Mouse (Mus musculus): ENCODE measurements at regions not wholly inside any gene's neighbourhood (a gene's known extent, or its start where the extent isn't known, plus 50 kb on each side); places are given as distances from the start of the nearest gene placed in this dataset.

GRCm38 (mm10) chr11:89841853-89842252 is 64.4 kb upstream of the Ankfn1 start:
- no peak overlapping the region for H3K4me3 ChIP-seq (replicated peaks in 1 of 3; ENCODE audit: low read depth in 2 of 3, low read length in 2 of 3, poor library complexity in 1 of 3)
- no peaks in the 10 kb centered on the region for H3K79me2 ChIP-seq (replicated peaks; ENCODE audit: control insufficient read depth, extremely low read depth, insufficient read depth, poor library complexity, severe bottlenecking)
- H3K4me1 ChIP-seq (ENCODE audit: control insufficient read depth in 1 of 2, insufficient read depth in 2 of 2): no peaks in the 10 kb centered on the region
- no peak for TF ChIP-seq GABPA (IDR thresholded peaks at IDR 0.05; ENCODE audit: insufficient replicate concordance, low read depth, low read length)
- no peak for TF ChIP-seq CHD2 (IDR thresholded peaks at IDR 0.05; ENCODE audit: low read length)
- no peak for TF ChIP-seq MAFK (IDR thresholded peaks at IDR 0.05; ENCODE audit: insufficient replicate concordance, low read length)
- TF ChIP-seq TBP (conservative IDR thresholded peaks at IDR 0.05; ENCODE audit: low read depth, low read length): no peak
- no peak for TF ChIP-seq ETS1 (conservative IDR thresholded peaks at IDR 0.05; ENCODE audit: low read depth, low read length)
- TF ChIP-seq CHD1 (IDR thresholded peaks at IDR 0.05; ENCODE audit: low read depth, low read length): no peak
- TF ChIP-seq MXI1 (IDR thresholded peaks at IDR 0.05; ENCODE audit: low read depth, low read length): no peak
- TF ChIP-seq NELFE (IDR thresholded peaks at IDR 0.05; ENCODE audit: low read depth, low read length): no peak
- TF ChIP-seq USF1 (IDR thresholded peaks at IDR 0.05; ENCODE audit: low read depth, low read length): no peak
- TF ChIP-seq MAZ (IDR thresholded peaks at IDR 0.05; ENCODE audit: low read depth, low read length): no peak
- no peak for TF ChIP-seq MAX (IDR thresholded peaks at IDR 0.05; ENCODE audit: low read length)
- TF ChIP-seq ZKSCAN1 (IDR thresholded peaks at IDR 0.05; ENCODE audit: borderline replicate concordance, low read depth, low read length): no peak
- no peak for TF ChIP-seq CTCF (conservative IDR thresholded peaks at IDR 0.05 in 1 of 2, IDR thresholded peaks at IDR 0.05 in 1 of 2; ENCODE audit: low read depth in 2 of 2, low read length in 2 of 2)
- no peak for TF ChIP-seq JUN (IDR thresholded peaks at IDR 0.05; ENCODE audit: insufficient read depth, low read depth, low read length)
- TF ChIP-seq RAD21 (IDR thresholded peaks at IDR 0.05; ENCODE audit: low read depth, low read length): no peak
- no peak for TF ChIP-seq JUND (conservative IDR thresholded peaks at IDR 0.05; ENCODE audit: low read depth, low read length)
- TF ChIP-seq EP300 (IDR thresholded peaks at IDR 0.05; ENCODE audit: low read length): no peak
- TF ChIP-seq E2F4 (IDR thresholded peaks at IDR 0.05; ENCODE audit: insufficient replicate concordance, low read depth, low read length): no peak
- TF ChIP-seq PAX5 (IDR thresholded peaks at IDR 0.05; ENCODE audit: low read length): no peak
- no peak overlapping the region for H3K27ac ChIP-seq (ENCODE audit: insufficient read depth, low read depth)
- H3K36me3 ChIP-seq (replicated peaks in 1 of 2; ENCODE audit: control insufficient read depth in 1 of 2, insufficient read depth in 1 of 2, low read length in 1 of 2): no peaks in the 10 kb centered on the region
- no peak overlapping the region for H3K4me2 ChIP-seq (ENCODE audit: insufficient read depth, low read depth, poor library complexity, severe bottlenecking)
- peaks cover 4% of the 10 kb centered on the region for H3K27me3 ChIP-seq (replicated peaks)
- no peaks in the 10 kb centered on the region for H3K9me3 ChIP-seq (replicated peaks; ENCODE audit: low read length)
- DNase-seq (ENCODE audit: extremely low read depth): no peak
- in situ Hi-C loops (cut with MboI; ENCODE audit: low pct_ligation_motif_present, low pct_unique_long_range_greater_than_20kb, low sequenced_read_pairs): no loop called here
- dilution Hi-C loops (cut with MboI; ENCODE audit: extremely low pct_ligation_motif_present, extremely low pct_unique_long_range_greater_than_20kb, low sequenced_read_pairs): no loop called here
- no peak overlapping the region for H3K9ac ChIP-seq (ENCODE audit: insufficient read depth, low read depth)

- Histone ChIP-seq H3K9me3 (replicated peaks; ENCODE audit: low read length) (no peaks in the 10 kb centered on the region), H3K27ac (ENCODE audit: insufficient read depth, low read depth) (no peak overlapping the region), H3K36me3 (replicated peaks in 1 of 2; ENCODE audit: control insufficient read depth in 1 of 2, insufficient read depth in 1 of 2, low read length in 1 of 2) (no peaks in the 10 kb centered on the region), H3K4me2 (ENCODE audit: insufficient read depth, low read depth, poor library complexity, severe bottlenecking) (no peak overlapping the region), H3K27me3 (replicated peaks) (peaks cover 4% of the 10 kb centered on the region), H3K4me3 (replicated peaks in 1 of 3; ENCODE audit: low read depth in 2 of 3, low read length in 2 of 3, poor library complexity in 1 of 3) (no peak overlapping the region), H3K9ac (ENCODE audit: insufficient read depth, low read depth) (no peak overlapping the region), H3K79me2 (replicated peaks; ENCODE audit: control insufficient read depth, extremely low read depth, insufficient read depth, poor library complexity, severe bottlenecking) (no peaks in the 10 kb centered on the region), H3K4me1 (ENCODE audit: control insufficient read depth in 1 of 2, insufficient read depth in 2 of 2) (no peaks in the 10 kb centered on the region)
- TF ChIP-seq SMC3 (IDR thresholded peaks at IDR 0.05; ENCODE audit: low read depth, low read length): no peak
- TF ChIP-seq ZC3H11A (IDR thresholded peaks at IDR 0.05; ENCODE audit: low read depth, low read length): no peak
- TF ChIP-seq POLR2A (IDR thresholded peaks at IDR 0.05; ENCODE audit: low read depth, low read length): no peak
- TF ChIP-seq MAZ (IDR thresholded peaks at IDR 0.05; ENCODE audit: low read depth, low read length): no peak
- TF ChIP-seq KAT2A (IDR thresholded peaks at IDR 0.05; ENCODE audit: insufficient replicate concordance, low read length): no peak
- no peak for TF ChIP-seq MXI1 (IDR thresholded peaks at IDR 0.05; ENCODE audit: low read depth, low read length)
- no peak for TF ChIP-seq USF1 (IDR thresholded peaks at IDR 0.05; ENCODE audit: low read depth, low read length)
- TF ChIP-seq MAFK (IDR thresholded peaks at IDR 0.05; ENCODE audit: insufficient replicate concordance, low read length): no peak
- TF ChIP-seq E2F4 (IDR thresholded peaks at IDR 0.05; ENCODE audit: insufficient replicate concordance, low read depth, low read length): no peak
- TF ChIP-seq PAX5 (IDR thresholded peaks at IDR 0.05; ENCODE audit: low read length): no peak
- TF ChIP-seq MEF2A (IDR thresholded peaks at IDR 0.05; ENCODE audit: borderline replicate concordance, low read depth, low read length): no peak
- no peak for TF ChIP-seq EP300 (IDR thresholded peaks at IDR 0.05; ENCODE audit: low read length)
- DNase-seq (ENCODE audit: extremely low read depth): no peak
- dilution Hi-C loops (cut with MboI; ENCODE audit: extremely low pct_ligation_motif_present, extremely low pct_unique_long_range_greater_than_20kb, low sequenced_read_pairs) (no loop called here), in situ Hi-C loops (cut with MboI; ENCODE audit: low pct_ligation_motif_present, low pct_unique_long_range_greater_than_20kb, low sequenced_read_pairs) (no loop called here)
Observed at GRCm38 (mm10) chr11:89839671-89840327, 62.3 kb upstream of the Ankfn1 start.

Measured in CH12.LX (cell line).